Mouse (Mus musculus) G1E (cell line): ENCODE data around the gene Maml3. TPM values are rescaled to one million over a fixed set of nuclear protein-coding genes. Genes with fewer than 3 reads are reported as not detected.

Experiments used
- ATAC-seq: 2 replicates; pipeline ENCODE4 v1.8.0; 2016; ENCODE audit warnings: mild to moderate bottlenecking; ENCODE audit not compliant: insufficient number of reproducible peaks, poor library complexity, low FRiP score, severe bottlenecking; ENCODE audit errors: extremely low read depth
- DNase-seq: peaks from one replicate; pipeline ENCODE4 v3.0.0; 2012; ENCODE audit warnings: low spot score
- H3K27me3 ChIP-seq: 2 replicates; pipeline ENCODE4 v1.6.1; 2012; ENCODE audit warnings: mild to moderate bottlenecking, low read length, inconsistent platforms; ENCODE audit not compliant: insufficient read depth
- H3K36me3 ChIP-seq: replicated peaks from 2 replicates; pipeline ENCODE3; 2012; ENCODE audit warnings: mild to moderate bottlenecking, inconsistent platforms
- H3K4me1 ChIP-seq: 2 replicates; pipeline ENCODE4 v1.6.1; 2012; ENCODE audit warnings: low read depth, low read length, inconsistent platforms, mixed read lengths; ENCODE audit not compliant: insufficient read depth
- H3K4me3 ChIP-seq: 2 replicates; pipeline ENCODE4 v1.5.1; 2012; ENCODE audit warnings: low read depth, mild to moderate bottlenecking, inconsistent platforms, low read length, moderate library complexity, mixed read lengths
- H3K9me3 ChIP-seq: replicated peaks from 2 replicates; pipeline ENCODE4 v1.6.1; 2012; ENCODE audit warnings: inconsistent platforms
- CTCF ChIP-seq: IDR thresholded peaks from 2 replicates; pipeline ENCODE4 v1.5.1; 2012; ENCODE audit warnings: low read depth, low read length, inconsistent platforms, mixed read lengths
- GATA1 ChIP-seq: IDR thresholded peaks from 2 replicates; pipeline ENCODE4 v1.6.1; 2012; ENCODE audit warnings: borderline replicate concordance, low read length, inconsistent platforms, mixed read lengths
- GATA2 ChIP-seq: IDR thresholded peaks from 2 replicates; pipeline ENCODE4 v1.6.1; 2012; ENCODE audit warnings: low read depth, low read length, inconsistent platforms, borderline replicate concordance
- POLR2AphosphoS5 ChIP-seq: IDR thresholded peaks from 2 replicates; pipeline ENCODE4 v1.6.1; 2012; ENCODE audit warnings: low read depth, low read length, inconsistent platforms; ENCODE audit not compliant: insufficient replicate concordance
- TAL1 ChIP-seq: conservative IDR thresholded peaks from 2 replicates; pipeline ENCODE4 v1.6.1; 2012; ENCODE audit warnings: low read depth, low read length, inconsistent platforms, mixed read lengths
- polyA plus RNA-seq: library from polyadenylated mRNA; stranded (reverse); fragments of >175 nt; gene quantifications from 2 replicates; pipeline ENCODE4 v1.2.3, GENCODE M21; 2012
- total RNA-seq, 2 experiments: library from RNA; stranded (forward) in 1 of 2; stranded (reverse) in 1 of 2; fragments of 200-1000 nt in 1 of 2; fragments of >200 nt in 1 of 2; fragmentation: Nextera tagmentation in 1 of 2; gene quantifications; 2 replicates each; pipeline ENCODE4 v1.2.3; 2014 to 2017

The Maml3 gene
- total and polyA plus RNA-seq, 3 experiments = 0.01 to 0.49 TPM; not detected in 1

DNA sequence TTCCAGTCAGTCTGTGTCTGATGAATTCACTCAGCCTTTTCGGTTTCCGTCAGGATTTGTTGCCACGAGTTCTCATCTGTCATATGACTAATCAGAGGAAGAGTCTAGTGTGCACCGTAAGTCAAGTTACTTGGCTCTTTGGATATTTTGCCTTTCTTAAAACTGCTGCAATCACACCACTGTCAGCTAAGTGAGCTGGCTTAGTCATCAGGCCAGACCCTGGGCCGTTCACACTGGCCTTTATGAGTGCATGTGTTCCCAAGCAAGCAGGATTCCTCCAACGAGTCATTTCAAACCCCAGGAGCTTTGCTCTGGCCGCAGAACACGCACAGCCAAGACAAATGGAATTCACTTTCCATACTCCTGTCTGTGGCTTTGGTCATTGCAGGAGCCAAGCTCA, 161.2 kb downstream of the Maml3 start:
- no peak for ATAC-seq
- no peak for TF ChIP-seq GATA2
- TF ChIP-seq CTCF = no peak
- no peak for TF ChIP-seq POLR2AphosphoS5
- no peak for DNase-seq
- Histone ChIP-seq H3K27me3 (no peaks in the 10 kb centered on the region), H3K4me3 (no peak overlapping the region), H3K9me3 (no peaks in the 10 kb centered on the region), H3K36me3 (no peaks in the 10 kb centered on the region), H3K4me1 (no peaks in the 10 kb centered on the region)

DNA sequence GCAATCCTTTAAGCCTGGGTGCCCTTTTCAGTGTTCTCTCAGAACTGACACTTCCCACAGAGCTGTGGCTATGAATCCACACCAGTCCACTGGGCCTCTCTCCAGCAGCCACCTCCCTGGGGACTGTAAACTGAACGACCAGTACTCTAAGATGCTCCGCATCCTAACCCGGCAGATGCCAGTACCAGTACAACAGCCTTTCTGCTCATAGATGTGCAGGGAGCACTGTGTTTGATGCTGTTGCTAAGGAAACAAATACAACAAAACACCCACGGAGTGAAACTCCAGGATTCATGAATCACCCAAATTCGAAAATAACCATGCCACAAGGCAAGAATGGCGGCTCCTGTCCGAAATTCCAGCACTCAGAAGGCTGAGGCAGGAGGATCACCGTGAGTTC, 163.1 kb downstream of the Maml3 start:
- ATAC-seq = no peak
- Histone ChIP-seq H3K4me3 (no peak overlapping the region), H3K27me3 (no peaks in the 10 kb centered on the region), H3K4me1 (no peaks in the 10 kb centered on the region), H3K9me3 (no peaks in the 10 kb centered on the region), H3K36me3 (no peaks in the 10 kb centered on the region)
- TF ChIP-seq CTCF (no peak), GATA1 (no peak), GATA2 (no peak), POLR2AphosphoS5 (no peak)
- DNase-seq = no peak

DNA sequence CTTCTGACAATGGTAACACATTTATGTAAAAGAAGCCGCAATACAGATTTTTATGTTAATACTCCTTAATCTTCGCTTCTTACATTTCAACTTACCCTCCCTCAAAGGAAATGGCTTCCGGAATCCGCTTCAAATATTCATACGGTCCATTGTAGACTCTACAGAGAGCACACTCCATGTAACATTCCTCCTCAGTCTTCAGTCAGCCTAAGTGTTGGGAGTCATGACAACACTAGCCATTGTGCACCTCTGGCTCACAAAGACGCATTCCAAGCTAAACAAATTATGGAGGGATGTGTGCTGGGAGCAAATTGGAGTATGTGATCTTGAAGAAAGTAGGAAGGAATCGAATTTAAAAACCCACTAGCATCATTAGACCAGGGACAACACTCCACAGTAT, 165.0 kb downstream of the Maml3 start:
- no peaks in the 10 kb centered on the region for H3K9me3 ChIP-seq
- H3K4me1 ChIP-seq = no peaks in the 10 kb centered on the region
- DNase-seq = no peak
- H3K27me3 ChIP-seq = no peaks in the 10 kb centered on the region
- H3K4me3 ChIP-seq = no peak overlapping the region
- no peak for TF ChIP-seq GATA2
- ATAC-seq = no peak
- no peaks in the 10 kb centered on the region for H3K36me3 ChIP-seq

DNA sequence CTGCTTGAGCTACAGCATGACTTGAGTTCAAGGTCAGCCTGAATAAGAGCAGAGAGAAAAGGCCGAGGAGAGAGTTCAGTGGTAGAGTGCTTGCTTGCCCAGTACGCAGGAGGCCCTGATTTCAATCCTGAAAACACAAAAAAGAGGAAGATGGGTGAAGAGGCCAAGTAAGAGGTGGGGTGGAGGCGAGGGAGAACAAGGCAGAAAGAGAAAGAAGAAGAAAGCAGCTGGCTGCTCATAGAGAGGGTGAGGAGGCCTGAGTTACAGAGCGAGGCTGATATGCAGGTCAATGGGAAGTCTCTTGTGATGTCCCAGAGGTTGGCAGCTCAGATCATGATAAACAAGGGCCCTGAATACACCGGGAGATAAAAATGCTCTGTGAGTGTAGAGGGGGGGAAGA, 165.8 kb downstream of the Maml3 start:
- TF ChIP-seq POLR2AphosphoS5 = no peak
- no peak for DNase-seq
- Histone ChIP-seq H3K4me3 (no peak overlapping the region), H3K4me1 (no peaks in the 10 kb centered on the region), H3K9me3 (no peaks in the 10 kb centered on the region), H3K27me3 (no peaks in the 10 kb centered on the region), H3K36me3 (no peaks in the 10 kb centered on the region)
- no peak for ATAC-seq

DNA sequence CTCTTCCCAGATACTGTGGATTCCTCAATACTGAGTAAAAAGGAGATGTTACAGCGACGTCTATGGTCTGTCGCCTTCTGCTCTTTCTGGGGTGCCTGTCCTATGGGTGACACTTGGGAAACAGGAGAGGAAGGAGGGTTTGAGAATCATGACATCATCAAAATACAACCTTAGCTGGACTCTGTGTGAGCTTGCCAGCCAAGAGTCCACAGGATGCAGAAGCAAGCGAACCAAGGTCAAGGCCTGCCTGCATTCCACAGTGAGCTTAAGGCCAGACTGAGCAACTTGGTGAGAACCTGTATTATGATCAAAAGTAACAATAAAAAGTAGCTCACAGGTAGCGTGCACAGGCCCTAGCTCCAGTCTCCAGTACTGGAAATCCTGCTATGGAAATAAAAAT, 167.7 kb downstream of the Maml3 start:
- no peak for TF ChIP-seq GATA1
- no peak for TF ChIP-seq POLR2AphosphoS5
- DNase-seq (no peak), ATAC-seq (no peak)
- no peaks in the 10 kb centered on the region for H3K9me3 ChIP-seq
- H3K36me3 ChIP-seq = no peaks in the 10 kb centered on the region
- H3K4me1 ChIP-seq = no peaks in the 10 kb centered on the region
- H3K4me3 ChIP-seq = no peak overlapping the region
- H3K27me3 ChIP-seq = no peaks in the 10 kb centered on the region

DNA sequence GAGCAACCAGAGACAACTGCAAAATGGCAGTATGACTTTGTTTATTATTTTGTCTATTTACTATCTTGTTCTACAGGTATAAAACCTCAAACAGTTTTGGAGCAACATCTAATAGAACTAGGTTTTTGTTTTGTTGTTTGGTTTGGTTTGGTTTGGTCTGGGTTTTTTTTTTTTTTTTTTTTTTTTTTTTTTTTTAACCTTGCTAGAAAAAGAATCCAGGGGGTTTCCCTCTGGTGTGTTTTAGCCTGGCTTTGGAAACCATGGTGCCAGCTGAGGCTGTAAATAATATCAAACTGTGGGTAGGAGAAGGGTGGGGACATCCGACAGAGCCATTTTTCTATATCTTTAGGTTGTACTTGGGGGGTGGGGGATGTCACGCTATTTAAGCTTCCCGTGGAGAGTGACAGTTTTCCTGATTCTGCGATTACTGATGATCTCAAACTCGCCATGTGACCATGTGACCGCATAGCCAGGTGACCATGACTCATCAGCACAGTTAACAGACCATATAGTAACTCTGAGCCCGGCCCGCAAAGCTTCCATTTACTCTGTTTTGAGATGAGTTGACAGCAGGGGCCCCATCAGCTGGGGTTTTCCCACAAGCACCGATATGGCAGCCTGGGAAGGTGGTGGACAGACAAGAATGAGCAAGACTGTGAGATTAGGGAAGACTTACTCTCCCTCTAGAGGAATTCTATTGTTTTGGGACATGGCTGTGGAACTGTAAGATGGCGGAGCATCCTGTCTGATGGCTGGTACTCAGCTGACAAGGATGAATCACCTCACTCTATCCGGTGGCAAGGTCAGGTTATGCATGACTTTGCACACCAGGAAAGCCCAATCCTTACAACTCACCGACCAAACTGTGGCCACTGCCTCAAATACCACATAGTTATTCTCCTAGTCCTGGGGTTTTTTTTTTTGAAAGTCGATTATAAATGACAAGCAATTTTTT, 170.1 kb downstream of the Maml3 start:
- H3K27me3 ChIP-seq = no peaks in the 10 kb centered on the region
- no peaks in the 10 kb centered on the region for H3K36me3 ChIP-seq
- DNase-seq (no peak), ATAC-seq (no peak)
- no peak for TF ChIP-seq GATA2
- no peak for TF ChIP-seq POLR2AphosphoS5
- no peak for TF ChIP-seq CTCF
- TF ChIP-seq GATA1 = no peak
- no peak for TF ChIP-seq TAL1
- no peak overlapping the region for H3K4me3 ChIP-seq
- H3K9me3 ChIP-seq = no peaks in the 10 kb centered on the region
- no peaks in the 10 kb centered on the region for H3K4me1 ChIP-seq

DNA sequence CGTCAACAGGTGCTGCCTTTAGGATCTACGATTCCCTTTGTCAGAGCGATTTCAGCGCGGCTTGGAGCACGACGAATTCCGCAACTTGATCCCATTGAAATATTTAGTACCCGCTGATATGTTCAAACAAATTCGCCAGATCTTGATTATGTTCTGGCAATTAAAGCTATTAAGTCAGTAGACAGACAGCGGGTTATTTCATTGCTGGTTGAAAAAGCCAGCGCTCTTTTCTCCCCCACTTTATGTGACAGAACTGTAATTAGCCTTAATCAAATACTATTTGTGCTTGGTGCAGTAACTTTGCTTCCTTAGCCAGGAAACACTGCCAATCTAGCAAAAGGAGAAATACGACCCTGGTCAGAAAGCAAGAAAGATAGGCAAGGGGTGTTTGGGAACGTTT, 176.7 kb downstream of the Maml3 start:
- no peaks in the 10 kb centered on the region for H3K4me1 ChIP-seq
- TF ChIP-seq GATA1 = no peak
- TF ChIP-seq GATA2 = no peak
- ATAC-seq (no peak), DNase-seq (no peak)
- H3K9me3 ChIP-seq = no peaks in the 10 kb centered on the region; the same call in 1 of the 2 replicates
- H3K36me3 ChIP-seq = no peaks in the 10 kb centered on the region
- no peak overlapping the region for H3K4me3 ChIP-seq
- H3K27me3 ChIP-seq = no peaks in the 10 kb centered on the region
